Mouse (Mus musculus) layer of hippocampus, adult 2 months (tissue): ENCODE measurements around the gene Cep68. TPM values are rescaled to one million over a fixed set of nuclear protein-coding genes. Genes with fewer than 3 reads are reported as not detected.

Experiments used
- DNase-seq, 2 experiments: peaks; one replicate each; pipeline ENCODE4 v3.0.0; 2022; ENCODE audit warnings: low spot score in 2 of 2
- H3K27ac ChIP-seq: fragments of 200-600 bp; 2 replicates; pipeline ENCODE4 v1.8.1; 2022
- H3K4me3 ChIP-seq: fragments of 200-600 bp; 2 replicates; pipeline ENCODE4 v1.8.1; 2022; ENCODE audit warnings: mild to moderate bottlenecking
- CTCF ChIP-seq: fragments of 200-600 bp; conservative IDR thresholded peaks from 2 replicates; pipeline ENCODE4 v1.8.1; 2022; ENCODE audit warnings: antibody characterized with exemption, mild to moderate bottlenecking, moderate library complexity
- total RNA-seq, 2 experiments: library from RNA; stranded (reverse); gene quantifications; 2 replicates each; pipeline ENCODE4 v1.2.3; 2021

Gene Cep68
- total RNA-seq, 2 experiments from 2014 or later = 34.0 to 36.3 TPM

GRCm38 (mm10) chr11:20207589-20207988 is 41.6 kb downstream of the Cep68 start:
- no peak for DNase-seq
- Histone ChIP-seq H3K4me3 (no peak overlapping the region), H3K27ac (no peak overlapping the region; the same call in 1 of the 2 replicates)
- TF ChIP-seq CTCF = peak; percentile 57

DNA sequence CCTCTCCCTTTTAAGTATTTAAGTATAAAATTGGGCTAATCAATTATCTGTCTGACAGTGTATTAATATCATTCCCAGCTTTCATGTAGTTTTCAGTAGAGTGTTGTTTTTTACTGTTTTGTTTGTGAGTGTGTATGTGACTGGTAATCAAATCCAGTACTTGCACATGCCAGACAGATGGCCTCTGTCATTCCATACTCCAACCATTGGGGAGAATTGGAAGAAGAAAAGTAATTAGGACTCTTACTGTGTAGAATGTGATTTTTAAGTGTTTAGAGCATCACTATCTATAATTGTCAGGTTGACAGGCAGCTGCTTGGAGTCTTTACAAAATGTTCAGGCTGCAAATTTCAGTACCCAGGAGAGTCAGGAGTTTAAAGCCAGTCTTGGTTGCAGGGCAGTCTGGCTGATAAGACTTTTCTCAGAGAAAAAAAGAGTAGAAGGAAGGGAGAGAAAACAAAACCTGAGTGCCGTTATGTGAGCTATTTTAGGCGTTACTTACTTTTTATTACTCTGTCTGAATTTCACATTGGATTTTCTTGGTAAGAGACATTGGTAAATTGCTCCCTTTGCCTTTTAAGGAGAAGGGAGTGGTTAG is 42.5 kb downstream of the Cep68 start:
- no peak for DNase-seq
- peak overlapping the region; percentile 33; the same call in 1 of the 2 replicates for H3K27ac ChIP-seq
- TF ChIP-seq CTCF = peak; percentile 18; the same call in 1 of the 2 replicates
- no peak overlapping the region for H3K4me3 ChIP-seq

DNA sequence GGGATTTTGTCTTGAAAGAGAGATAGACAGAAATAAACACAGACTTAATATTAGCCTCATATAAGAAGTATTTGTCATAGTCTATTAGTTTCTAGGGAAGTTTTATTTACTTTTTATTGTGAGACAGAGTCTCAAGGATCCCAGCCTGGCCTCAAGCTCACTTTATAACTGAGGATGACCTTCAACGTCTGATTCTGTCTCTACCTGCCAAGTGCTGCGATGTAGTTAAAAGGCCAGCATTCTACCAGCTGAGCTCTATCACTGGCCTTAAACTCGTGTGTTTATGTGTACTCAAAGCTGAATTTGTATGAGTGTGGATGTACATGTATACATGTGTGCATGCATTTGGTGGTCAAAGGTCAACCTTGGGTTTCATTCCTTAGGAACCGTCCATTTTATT is 43.7 kb downstream of the Cep68 start:
- no peak for TF ChIP-seq CTCF
- Histone ChIP-seq H3K27ac (peak overlapping the region; percentile 33; the same call in 1 of the 2 replicates), H3K4me3 (no peak overlapping the region)
- no peak for DNase-seq

DNA sequence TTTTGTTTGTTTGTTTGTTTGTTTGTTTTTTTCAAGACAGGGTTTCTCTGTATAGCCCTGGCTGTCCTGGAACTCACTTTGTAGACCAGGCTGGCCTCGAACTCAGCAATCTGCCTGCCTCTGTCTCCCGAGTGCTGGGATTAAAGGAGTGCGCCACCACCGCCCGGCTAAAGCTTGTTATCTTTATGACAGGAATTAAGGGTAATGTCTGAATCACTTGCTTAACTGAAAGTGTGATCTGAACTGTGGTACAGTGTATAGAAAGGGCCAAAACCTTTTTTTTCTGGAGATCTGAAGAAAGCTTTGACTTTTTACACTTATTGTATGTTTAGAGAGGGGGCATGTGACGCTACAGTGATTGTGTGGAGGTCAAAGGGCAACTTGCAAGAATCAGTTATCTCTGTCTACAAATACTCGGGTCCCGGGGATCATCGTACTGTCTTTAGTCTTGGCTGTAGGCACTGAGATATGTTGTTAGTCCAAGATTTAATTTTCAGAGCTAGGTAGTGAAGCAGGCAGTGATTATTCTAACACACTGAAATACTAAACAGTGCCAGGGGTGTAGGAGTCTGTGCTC is 44.3 kb downstream of the Cep68 start:
- no peak overlapping the region for H3K27ac ChIP-seq
- no peak for TF ChIP-seq CTCF
- no peak for DNase-seq
- H3K4me3 ChIP-seq = no peak overlapping the region; the same call in 1 of the 2 replicates

GRCm38 (mm10) chr11:20204321-20204720 is 44.9 kb downstream of the Cep68 start:
- DNase-seq = no peak
- no peak for TF ChIP-seq CTCF
- no peak overlapping the region for H3K4me3 ChIP-seq
- H3K27ac ChIP-seq = no peak overlapping the region

DNA sequence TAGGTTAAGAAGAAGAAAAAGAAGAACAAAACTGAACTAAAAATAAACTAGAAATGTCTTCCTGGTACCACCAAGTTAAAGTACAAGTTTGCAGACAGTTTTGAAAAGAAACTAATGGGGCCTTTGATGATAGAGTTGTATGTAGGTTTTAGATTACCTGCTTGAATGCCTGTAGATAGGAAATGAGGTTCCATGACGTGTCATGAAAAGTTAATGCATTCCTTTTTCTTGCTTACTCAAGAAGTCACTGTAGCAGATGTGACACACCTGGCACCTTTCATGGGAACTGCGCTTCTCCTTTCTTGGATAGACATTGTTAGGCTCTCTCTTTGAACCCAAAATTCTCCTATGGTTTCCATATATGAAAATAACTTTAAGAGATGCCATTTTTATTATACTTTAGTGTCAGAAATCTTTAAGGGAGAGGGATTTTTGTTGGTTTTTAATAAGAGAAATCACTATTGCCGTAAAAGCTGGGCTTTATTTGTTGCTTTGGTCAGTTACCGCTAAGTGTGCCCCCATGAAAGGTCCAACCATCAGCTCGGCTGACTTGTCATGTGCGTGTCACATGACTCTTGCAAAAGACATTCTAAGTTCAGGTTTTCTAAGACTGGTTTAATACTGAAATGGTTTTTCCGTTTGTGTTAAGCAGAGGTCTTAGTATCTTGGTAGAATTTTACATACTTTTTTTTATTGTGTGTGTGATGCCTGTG is 46.8 kb downstream of the Cep68 start:
- Histone ChIP-seq H3K27ac (peak overlapping the region; percentile 96), H3K4me3 (peak overlapping the region; percentile 93)
- no peak for TF ChIP-seq CTCF
- DNase-seq = no peak

DNA sequence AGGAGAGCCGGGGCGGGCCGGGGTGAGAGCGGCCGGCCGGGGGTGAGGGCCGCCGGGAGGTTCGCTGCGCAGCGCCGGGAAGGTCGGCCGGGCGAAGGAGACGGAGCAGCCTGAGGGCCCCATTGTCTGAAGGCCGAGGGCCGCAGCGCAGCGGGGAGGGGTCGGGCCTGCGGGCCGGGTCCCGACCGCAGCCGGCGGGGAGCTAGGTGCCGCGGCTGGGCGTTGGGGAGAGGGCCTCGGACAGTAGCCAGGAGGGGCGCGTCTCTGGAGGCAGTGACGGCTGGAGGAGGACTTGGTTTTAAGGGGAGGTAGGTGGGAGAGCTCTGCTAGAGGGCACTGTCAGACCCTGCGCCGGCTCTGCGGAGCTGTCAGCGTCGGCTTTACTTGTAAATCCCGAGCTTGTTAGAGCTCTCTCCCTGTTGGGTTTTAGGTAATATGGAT is 47.5 kb downstream of the Cep68 start:
- Histone ChIP-seq H3K4me3 (peak overlapping the region; percentile 93), H3K27ac (peak overlapping the region; percentile 96)
- DNase-seq = peak; percentile 32 to 47
- no peak for TF ChIP-seq CTCF

DNA sequence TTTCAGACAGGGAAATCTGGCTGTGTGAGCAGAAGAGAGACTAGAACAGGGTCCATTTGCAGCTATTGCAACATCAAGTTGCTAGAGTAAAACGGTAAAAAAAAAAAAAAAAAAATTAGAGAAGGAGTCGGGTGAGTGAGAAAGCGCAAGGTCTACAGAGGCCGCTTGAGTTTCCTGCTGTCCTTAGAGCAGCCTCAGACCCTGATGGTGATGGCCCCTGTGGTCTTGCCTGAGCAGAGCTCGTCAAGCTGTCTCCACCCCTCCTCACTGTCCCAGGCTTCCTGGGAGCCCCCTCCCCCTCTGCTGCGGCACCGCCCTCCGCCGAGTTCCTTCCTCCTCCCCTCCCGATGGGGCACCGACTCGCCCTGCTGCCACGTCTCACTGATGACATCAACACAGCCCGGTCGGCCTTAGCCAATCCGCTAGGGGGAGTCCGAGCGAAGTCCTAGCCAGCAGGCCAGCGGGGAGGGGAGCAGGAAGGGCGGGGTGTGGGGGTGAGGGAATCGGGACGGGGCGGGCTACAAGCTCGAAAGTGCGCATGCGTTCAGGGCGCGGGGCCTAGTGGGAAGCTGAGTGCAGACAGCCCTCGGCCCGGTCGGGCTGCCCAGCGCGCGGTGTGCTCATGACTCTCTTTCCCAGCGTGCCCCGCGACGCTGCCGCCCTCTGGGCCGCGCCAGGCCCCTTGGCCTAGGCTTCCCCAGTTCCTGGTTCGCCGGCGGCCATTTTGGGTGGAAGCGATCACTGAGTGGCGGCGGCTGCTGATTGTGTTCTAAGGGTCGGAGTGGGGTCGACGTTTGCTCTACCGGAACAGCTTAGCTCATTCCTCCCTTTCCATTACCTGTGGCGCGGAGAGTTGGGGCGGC is 48.3 kb downstream of the Cep68 start, which contains the start of gene Rab1a:
Gene Rab1a, plus strand, starts transcription at position 720 of the 863 bp plus-strand sequence.
- peak within 1 kb of the TSS; percentile 96 for H3K27ac ChIP-seq
- DNase-seq = peak; percentile 100
- TF ChIP-seq CTCF = peak; percentile 82
- peak within 1 kb of the TSS; percentile 93 for H3K4me3 ChIP-seq

DNA sequence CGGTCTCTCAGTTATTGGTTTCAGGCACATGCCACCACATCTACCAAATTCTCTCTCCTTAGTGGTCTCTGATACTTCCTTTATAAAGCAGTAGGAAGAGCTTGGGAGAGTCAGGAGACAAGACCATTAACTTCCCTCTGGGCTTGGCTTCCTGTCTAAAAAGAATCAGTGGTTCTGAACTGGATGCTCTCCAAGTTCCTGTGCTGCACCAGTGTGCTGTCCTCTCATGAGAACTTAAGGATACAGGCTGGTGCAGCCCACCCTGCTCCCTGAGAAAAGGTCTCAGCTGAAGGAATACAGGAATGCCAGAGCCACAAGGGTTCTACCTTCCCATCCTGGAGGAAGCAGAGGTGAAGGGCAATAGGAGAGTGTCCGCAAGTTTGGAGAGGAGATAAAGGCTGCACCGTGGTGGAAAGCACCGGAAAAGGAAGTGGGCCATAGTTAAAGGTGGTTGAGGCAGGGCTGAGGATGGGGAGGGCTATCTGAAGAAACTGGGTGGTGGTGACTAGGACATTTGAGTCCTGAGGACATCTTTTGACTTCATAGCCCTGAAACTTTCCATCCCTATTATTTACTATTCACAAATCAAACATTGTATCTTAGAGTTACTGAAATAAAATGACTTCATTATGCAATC is 56.0 kb downstream of the Cep68 start:
- H3K4me3 ChIP-seq = no peak overlapping the region
- no peak for TF ChIP-seq CTCF
- H3K27ac ChIP-seq = no peak overlapping the region
- DNase-seq = no peak

- no peak for TF ChIP-seq CTCF
- Histone ChIP-seq H3K27ac (no peak overlapping the region), H3K4me3 (no peak overlapping the region)
- DNase-seq = no peak
Measured at GRCm38 (mm10) chr11:20187271-20187670, 62.0 kb downstream of the Cep68 start.

Other genes with a start within 250 kb of the Cep68 start
- 100 to 1,000 TPM; 330 to 344 TPM for gene Actr2, start 136.5 kb downstream of the Cep68 start, total RNA-seq
- gene Rab1a, start 48.0 kb downstream of the Cep68 start, total RNA-seq = 100 to 1,000 TPM; 161 to 162 TPM
- gene Slc1a4, start 83.3 kb upstream of the Cep68 start, total RNA-seq = 10 to 100 TPM; 36.9 to 39.2 TPM